Mouse (Mus musculus) layer of hippocampus, postnatal 14 days (tissue): ENCODE results near the gene Lrrc26. TPM values are rescaled to one million over a fixed set of nuclear protein-coding genes. Genes with fewer than 3 reads are reported as not detected.

Experiments
- DNase-seq, 2 experiments: peaks; one replicate each; pipeline ENCODE4 v3.0.0; 2021 to 2022; ENCODE audit warnings: low spot score in 2 of 2, mixed read lengths in 1 of 2
- total RNA-seq, 2 experiments: library from RNA; stranded (reverse); gene quantifications; 2 replicates each; pipeline ENCODE4 v1.2.3; 2021

Gene Lrrc26
- total RNA-seq, 2 experiments from 2014 or later = not detected

DNA sequence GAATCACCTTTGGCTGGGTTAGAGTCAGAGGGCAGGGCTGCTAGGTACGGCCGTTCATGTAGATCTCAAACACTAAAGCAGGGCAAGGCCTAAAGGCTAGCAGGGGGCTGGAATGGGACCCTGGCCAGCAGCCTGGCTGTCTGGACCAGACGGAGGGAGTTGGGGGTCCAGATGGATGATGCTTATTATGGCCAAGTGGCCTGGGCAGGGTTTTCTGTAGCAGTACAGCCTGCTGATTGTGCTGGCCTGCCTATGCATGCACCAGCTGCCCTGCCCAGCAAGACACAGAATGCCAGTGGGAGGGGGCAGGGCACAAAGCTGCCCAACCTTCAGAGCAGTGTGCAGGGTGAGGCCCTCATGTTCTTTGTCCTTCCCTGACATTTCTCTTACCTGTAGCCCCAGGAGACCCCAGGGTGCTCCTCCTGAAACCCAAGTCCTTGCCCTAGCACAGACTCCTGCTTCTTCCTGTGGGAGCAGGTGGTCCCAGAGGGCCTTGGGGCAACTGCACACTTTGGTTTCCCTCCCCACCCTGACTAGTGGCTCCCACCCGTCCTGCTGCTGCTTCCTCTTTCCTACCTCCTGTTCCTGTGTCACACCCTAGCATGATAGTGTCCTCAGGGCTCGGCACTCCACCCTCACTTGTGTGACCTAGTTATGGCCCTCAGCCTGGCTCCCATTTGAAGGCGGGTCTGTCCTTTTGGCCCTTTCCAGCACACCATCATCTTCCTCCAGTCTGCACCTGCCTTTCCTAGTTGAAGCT lies 23.6 kb upstream of the Lrrc26 start:
- peak in 1 of 2 experiments; percentile 52 for DNase-seq

GRCm38 (mm10) chr2:25266720-25267119 lies 23.0 kb upstream of the Lrrc26 start:
- DNase-seq = peak in 1 of 2 experiments; percentile 65

GRCm38 (mm10) chr2:25267241-25267640 lies 22.5 kb upstream of the Lrrc26 start:
- DNase-seq = peak in 1 of 2 experiments; percentile 52

DNA sequence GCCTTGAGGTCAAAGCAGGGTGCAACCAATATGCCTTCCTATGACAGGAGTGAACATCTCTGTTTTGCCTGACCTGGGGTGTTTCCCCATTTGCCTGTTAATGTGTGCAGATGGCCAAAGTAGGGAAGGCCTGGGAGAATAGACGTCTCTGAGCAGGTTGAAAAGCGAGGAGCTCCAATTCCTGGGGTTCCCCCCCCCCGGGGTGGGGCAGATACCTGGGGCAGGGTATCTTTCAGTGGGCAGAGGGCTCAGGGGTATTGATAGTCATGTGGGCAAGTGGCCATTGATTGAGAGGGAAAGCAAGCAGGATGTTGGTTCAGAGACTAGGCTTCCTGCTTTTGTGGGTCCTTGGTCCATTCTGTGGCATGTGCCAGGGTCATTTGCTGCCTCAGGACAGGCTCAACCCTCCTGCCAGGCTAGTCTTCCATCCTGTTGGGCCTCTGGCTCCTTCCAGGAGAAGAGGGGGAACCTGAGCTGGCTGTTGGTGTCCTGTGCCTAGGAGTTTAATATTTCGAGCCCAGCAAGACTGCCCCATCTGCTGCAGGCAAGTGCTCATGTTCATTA lies 21.9 kb upstream of the Lrrc26 start:
- no peak for DNase-seq

GRCm38 (mm10) chr2:25271827-25272511 lies 17.7 kb upstream of the Lrrc26 start, which contains the start of the genes Ssna1 and Anapc2:
Gene Ssna1, minus strand, starts transcription at chr2:25272438.
Gene Anapc2, plus strand, starts transcription at chr2:25272478.
- peak; percentile 96 to 98 for DNase-seq

DNA sequence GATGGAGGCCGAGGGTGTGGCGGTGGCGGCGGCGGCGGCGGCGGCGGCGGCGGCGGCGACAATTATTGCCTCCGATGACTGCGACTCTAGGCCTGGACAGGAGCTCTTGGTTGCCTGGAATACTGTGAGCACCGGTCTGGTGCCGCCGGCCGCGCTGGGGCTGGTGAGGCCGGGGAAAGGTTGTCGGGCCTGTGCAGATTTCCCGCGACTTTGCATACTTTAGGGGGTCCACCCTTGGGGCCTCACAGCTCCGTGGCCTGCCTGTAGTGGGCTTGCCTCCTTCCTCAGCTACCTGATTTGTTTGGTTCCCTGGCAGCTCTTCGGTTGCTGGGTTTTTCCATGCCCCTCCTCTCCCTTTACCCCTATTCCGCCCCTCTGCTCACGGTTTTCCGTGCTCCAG lies 17.2 kb upstream of the Lrrc26 start:
- DNase-seq = no peak

DNA sequence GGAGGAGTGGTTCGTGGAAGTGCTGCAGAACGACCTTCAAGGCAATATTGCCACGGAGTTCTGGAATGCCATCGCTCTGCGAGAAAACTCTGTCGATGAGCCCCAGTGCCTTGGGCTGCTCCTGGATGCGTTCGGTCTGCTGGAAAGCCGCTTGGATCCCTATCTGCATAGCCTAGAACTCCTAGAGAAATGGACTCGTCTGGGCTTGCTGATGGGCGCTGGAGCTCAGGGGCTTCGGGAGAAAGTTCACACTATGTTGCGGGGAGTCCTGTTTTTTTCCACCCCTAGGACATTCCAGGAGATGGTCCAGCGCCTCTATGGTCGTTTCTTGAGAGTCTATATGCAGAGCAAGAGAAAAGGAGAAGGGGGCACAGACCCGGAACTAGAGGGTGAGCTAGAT lies 16.7 kb upstream of the Lrrc26 start:
- no peak for DNase-seq

GRCm38 (mm10) chr2:25278928-25279882 lies 10.5 kb upstream of the Lrrc26 start:
- peak; percentile 77 to 89 for DNase-seq

DNA sequence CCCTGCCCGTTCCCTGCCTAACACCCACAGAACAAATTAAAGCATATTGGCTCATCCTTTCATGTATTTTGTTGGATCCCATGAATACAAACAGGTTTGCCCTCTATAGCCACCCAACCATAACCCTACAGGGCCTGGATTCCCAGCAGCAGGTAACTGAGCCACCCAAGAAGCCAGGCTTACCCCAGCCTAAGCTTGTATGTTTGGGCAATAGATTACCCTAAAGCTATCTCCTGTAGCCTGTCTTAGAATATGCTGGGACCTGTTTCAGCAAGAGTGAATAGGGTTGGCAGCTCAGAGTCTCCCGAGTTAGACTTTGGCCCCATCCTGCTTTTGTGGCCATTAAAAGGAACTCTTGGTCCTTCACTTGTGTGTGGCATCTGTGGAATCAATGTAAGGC lies 4.2 kb upstream of the Lrrc26 start:
- DNase-seq = no peak

- no peak for DNase-seq
Measured at GRCm38 (mm10) chr2:25286314-25286713, 3.4 kb upstream of the Lrrc26 start.

DNA sequence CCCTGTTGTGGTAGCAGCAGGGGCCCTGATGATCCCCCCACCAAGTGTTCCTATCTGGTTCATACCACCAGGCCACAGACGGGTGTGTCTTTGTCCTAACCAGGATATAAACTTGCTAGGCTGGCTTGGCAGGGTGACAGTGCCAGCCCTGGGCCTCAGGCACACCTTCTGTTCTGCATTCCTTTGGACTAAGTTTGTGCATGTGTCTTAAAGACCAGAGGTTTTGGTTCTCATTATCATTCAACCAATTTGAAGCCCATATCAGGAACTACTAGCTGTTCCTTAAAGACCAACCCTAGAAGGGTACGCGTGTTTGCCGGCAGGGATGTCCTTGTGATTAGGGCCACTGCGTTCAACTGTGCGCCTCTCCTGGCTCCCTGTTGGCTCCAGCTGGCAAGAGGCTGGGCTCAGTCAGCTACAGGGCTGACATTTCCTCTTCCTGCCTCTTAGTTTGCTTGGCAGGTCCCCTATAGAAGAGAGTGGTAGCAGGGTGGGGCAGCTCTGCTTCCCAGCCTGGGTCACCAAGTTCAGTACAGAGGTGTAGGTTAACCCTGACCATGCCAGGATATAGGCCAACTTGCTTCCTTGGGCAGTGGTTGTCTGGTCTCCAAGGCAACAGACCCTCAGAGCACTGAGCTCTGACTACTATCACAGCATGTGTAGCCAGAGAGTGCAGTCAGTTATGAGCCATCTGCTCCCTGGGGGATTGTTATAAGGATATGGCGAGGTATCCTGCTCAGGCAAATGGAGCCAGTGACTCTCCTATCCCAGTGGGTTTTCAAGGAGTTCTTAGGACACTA lies 2.7 kb upstream of the Lrrc26 start:
- peak; percentile 59 to 71 for DNase-seq

DNA sequence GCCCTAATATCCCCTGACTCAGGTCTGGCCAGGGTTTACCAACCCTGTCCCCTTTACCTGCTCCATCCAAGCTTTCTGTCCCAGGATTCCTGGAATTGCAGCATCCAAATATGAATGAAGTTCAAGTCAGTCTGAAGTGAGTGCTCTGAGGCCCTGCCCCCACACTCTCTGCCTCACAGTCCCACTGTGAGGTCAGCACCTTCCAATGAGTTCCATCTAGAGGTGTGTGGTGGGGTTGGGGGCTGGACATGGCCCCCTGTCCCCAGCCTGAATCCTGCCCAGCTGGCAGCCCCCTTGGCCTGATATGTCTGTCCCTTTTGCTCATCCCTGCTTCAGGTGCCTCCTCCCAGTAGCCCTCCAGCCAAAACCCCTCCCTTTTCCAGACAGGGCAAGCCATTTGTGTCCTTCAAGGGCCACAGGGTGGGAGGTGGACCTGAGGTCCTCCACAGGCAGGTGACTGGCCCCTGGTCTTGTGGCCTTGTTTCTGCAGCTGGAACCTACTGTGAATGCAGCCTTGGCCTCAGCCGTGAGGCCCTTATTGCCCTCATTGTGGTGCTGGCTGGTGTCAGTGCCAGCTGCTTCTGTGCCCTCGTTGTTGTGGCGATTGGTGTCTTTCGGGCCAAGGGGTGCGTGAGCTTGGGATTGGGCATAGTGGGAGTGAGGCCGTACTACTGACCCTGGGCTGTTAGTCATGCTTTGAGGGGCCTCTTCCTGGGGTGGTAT lies 1.6 kb upstream of the Lrrc26 start, which contains the start of gene Tmem210:
Tmem210 (plus strand) TSS at position 219 of the 723 bp plus-strand sequence.
- no peak for DNase-seq

DNA sequence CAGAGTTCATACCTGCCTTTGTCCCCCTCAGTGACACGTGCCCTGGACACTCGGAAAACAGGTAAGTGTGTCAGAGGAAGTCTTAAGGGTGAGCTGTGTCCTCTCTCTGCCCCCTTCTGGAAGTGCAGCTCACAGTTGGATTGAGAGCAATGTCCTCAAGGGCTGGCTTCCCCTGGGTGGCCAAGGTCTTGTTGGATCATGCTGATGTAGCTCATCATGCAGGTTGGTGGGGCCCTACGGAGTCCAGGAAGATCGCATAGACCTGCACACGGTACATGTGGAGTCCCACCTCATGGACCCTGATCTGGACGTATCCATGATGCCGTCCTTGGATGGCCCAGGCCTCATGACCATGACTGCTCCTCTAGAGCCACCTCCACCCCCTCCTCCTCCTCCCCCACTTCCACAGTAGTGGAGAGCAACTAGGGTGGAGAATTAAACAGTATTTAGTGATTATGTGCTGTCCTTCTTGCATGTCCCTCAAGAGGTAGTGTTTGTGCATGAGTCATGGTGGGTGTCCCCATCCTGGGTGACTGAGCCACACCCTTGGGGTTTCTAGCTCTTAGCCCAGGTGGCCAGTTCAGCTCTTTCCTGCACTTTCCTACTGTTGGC lies 875 bp upstream of the Lrrc26 start:
- DNase-seq = no peak

DNA sequence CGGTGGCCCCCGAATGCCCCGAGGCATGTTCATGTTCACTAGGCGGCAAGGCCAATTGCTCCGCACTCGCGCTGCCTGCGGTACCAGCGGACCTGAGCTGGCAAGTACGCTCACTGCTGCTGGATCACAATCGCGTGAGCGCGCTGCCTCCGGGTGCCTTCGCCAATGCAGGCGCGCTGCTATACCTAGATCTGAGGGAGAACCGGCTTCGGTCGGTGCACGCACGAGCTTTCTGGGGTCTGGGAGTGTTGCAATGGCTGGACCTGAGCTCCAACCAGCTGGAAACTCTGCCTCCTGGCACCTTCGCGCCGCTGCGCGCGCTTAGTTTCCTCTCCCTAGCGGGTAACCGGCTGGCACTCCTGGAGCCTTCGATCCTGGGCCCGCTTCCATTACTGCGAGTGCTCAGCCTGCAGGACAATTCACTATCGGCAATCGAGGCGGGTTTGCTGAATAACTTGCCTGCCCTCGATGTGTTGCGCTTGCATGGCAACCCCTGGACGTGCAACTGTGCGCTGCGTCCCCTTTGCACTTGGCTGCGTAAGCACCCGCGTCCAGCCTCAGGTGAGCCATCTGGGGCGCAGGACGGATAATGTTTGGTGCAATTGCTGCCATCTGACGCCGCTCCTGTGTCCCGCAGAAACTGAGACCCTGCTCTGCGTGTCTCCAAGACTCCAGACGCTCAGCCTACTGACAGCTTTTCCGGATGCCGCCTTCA lies 543 bp downstream of the Lrrc26 start:
- peak; percentile 72 to 74 for DNase-seq

- DNase-seq = peak; percentile 57 to 62
Measured at GRCm38 (mm10) chr2:25290816-25291130, 1.1 kb downstream of the Lrrc26 start.

GRCm38 (mm10) chr2:25291184-25292053 lies 1.7 kb downstream of the Lrrc26 start:
- DNase-seq = no peak

DNA sequence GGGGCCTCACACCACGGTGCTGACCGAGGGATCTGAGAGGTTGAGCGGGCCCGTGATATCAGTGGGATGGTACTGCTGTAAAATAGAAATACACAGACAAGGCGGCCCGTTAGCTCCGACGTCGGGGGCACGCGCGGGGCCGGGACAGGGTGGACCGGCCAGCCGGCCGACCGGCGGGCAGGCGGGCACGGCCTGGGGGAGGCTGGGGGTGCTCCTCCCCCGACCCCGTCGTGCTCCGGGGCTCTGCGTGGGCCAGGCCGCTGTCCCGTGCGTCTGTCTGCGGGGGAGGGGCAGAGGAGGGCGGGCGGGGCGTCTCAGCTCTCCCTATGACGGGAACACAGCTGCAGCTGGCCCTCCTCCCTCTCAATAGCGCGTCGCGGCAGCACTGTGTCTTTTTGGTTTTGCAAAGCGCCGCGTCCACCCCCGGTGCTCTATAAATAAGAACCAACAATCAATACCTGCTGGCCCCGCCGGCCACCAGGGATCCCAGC lies 2.4 kb downstream of the Lrrc26 start:
- no peak for DNase-seq
